Mouse (Mus musculus) limb, embryonic 11.5 days (tissue): Measurements from ENCODE around the gene Ddx31. TPM values are rescaled to one million over a fixed set of nuclear protein-coding genes. Genes with fewer than 3 reads are reported as not detected.
A peak's percentile ranks its signal among the peaks of the same experiment; 100 is the strongest.

Experiments used
- ATAC-seq: fragments of 200-750 bp; cut with Nextera tagmentation; 2 replicates; pipeline ENCODE4 v1.8.0; 2017; ENCODE audit warnings: low read depth; ENCODE audit not compliant: insufficient number of reproducible peaks, low FRiP score, low TSS enrichment
- DNase-seq: peaks from one replicate; pipeline ENCODE4 v3.0.0-alpha.2; 2015; ENCODE audit warnings: low spot score
- H3K27ac ChIP-seq: fragments of 300-500 bp; sonication (generic); replicated peaks from 2 replicates; pipeline ENCODE4 v1.5.1; 2014; ENCODE audit warnings: low read depth, mild to moderate bottlenecking, low read length
- H3K27me3 ChIP-seq: fragments of 300-500 bp; sonication (generic); 2 replicates; pipeline ENCODE4 v1.6.1; 2014; ENCODE audit warnings: mild to moderate bottlenecking, low read length, mixed read lengths; ENCODE audit not compliant: control insufficient read depth, insufficient read depth
- H3K36me3 ChIP-seq: fragments of 300-500 bp; sonication (generic); 2 replicates; pipeline ENCODE4 v1.6.1; 2014; ENCODE audit warnings: mild to moderate bottlenecking, low read length, moderate library complexity, mixed read lengths; ENCODE audit not compliant: control insufficient read depth, insufficient read depth
- H3K4me1 ChIP-seq: fragments of 300-500 bp; sonication (generic); 2 replicates; pipeline ENCODE4 v1.6.1; 2014; ENCODE audit warnings: low read length, mixed read lengths; ENCODE audit not compliant: control insufficient read depth, insufficient read depth
- H3K4me2 ChIP-seq: fragments of 300-500 bp; sonication (generic); 2 replicates; pipeline ENCODE4 v1.6.1; 2014; ENCODE audit warnings: low read depth, mild to moderate bottlenecking, moderate library complexity; ENCODE audit not compliant: severe bottlenecking
- H3K4me3 ChIP-seq: fragments of 300-500 bp; sonication (generic); 2 replicates; pipeline ENCODE4 v1.5.1; 2014; ENCODE audit warnings: low read depth, low read length
- H3K9ac ChIP-seq: fragments of 300-500 bp; sonication (generic); 2 replicates; pipeline ENCODE4 v1.6.1; 2014; ENCODE audit warnings: mild to moderate bottlenecking, low read length
- H3K9me3 ChIP-seq: fragments of 300-500 bp; sonication (generic); 2 replicates; pipeline ENCODE4 v1.6.1; 2016; ENCODE audit warnings: low read length; ENCODE audit not compliant: control insufficient read depth
- WGBS: fragments of 180-500 bp; shearing (Covaris S2); extraction: QIAGEN DNeasy Blood & Tissue Kit; methylation state at CpG from one replicate; pipeline ENCODE4 v1.1.7; 2014; 5-methylcytosine and 5-hydroxymethylcytosine counted together
- polyA plus RNA-seq: library from polyadenylated mRNA; unstranded; fragments of >200 nt; fragmentation: Nextera tagmentation; extraction: Ambion mirVana; gene quantifications from 2 replicates; pipeline ENCODE4 v1.2.1, GENCODE M21; 2014

The Ddx31 gene
- polyA plus RNA-seq, 1 experiment from 2014 or later = 20.4 TPM

GRCm38 (mm10) chr2:28904786-28905185 is 64.6 kb downstream of the Ddx31 start:
- no peak overlapping the region for H3K4me3 ChIP-seq
- no peaks in the 10 kb centered on the region for H3K9me3 ChIP-seq
- 93% methylated on average over 9 of the region's 9 CpGs for WGBS
- DNase-seq (no peak), ATAC-seq (no peak)
- peaks cover 31% of the 10 kb centered on the region for H3K27me3 ChIP-seq
- no peaks in the 10 kb centered on the region; the same call in 1 of the 2 replicates for H3K36me3 ChIP-seq
- no peak overlapping the region for H3K27ac ChIP-seq
- H3K4me1 ChIP-seq = peaks cover 8% of the 10 kb centered on the region
- no peak overlapping the region for H3K9ac ChIP-seq
- H3K4me2 ChIP-seq = no peak overlapping the region

DNA sequence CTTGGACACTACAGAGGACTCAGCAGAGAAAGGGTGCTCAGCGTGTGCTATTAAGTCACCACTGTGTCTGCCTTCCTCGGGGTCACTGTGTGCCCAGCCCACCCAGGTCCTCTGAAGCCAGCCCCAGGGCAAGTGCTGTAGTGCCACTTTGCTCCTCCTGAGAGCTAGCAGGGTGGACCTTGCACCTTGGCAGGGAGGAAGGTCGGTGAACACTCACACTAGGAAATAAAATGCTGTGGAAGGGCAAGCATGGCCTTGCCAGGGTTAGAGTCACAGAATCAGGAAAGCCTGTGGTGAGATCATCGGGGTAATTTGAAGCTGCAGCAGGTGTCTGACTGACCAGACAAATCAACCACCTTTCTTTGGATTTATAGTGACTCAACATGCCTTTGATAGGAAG is 65.4 kb downstream of the Ddx31 start:
- peaks cover 39% of the 10 kb centered on the region for H3K27me3 ChIP-seq
- 70% methylated on average over 4 of the region's 4 CpGs for WGBS
- no peaks in the 10 kb centered on the region; the same call in 1 of the 2 replicates for H3K36me3 ChIP-seq
- H3K9me3 ChIP-seq = no peaks in the 10 kb centered on the region
- H3K4me3 ChIP-seq = no peak overlapping the region
- peaks cover 8% of the 10 kb centered on the region for H3K4me1 ChIP-seq
- no peak overlapping the region for H3K9ac ChIP-seq
- ATAC-seq = no peak
- no peak overlapping the region for H3K4me2 ChIP-seq
- no peak overlapping the region for H3K27ac ChIP-seq
- DNase-seq = no peak

DNA sequence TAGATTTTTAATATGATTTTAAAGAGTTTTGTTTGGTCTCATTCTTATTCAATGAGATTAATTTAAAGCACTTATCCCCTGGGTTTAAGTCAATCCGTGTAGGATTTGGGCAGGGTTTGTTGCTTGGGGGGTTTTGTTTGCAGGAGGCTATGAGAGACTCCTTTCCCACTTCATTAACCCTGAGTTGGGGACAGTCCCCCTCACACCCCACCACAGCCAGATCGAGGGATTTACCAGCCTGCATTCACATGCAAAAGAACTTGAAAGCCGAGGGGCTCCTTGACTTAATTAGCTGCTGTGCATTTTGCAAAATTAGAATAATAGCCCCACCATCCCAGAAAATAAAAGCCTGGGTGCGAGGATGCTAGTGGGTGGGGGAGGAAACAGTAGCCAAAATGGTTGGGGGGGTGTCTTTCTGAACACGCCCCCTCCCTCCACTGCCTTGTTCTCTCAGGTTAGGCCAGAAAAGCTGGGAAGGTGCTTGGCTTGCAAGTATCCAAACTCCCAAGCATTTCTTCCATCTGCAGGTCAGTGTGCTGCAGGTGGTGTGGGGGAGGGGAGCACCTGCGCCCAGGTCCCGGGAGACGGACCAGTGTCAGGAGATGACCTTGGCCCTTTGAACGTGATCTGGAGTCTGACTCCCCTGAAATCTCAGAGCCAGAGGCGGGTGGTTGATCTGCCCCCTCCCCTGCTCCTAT is 67.6 kb downstream of the Ddx31 start:
- H3K9me3 ChIP-seq = no peaks in the 10 kb centered on the region
- H3K9ac ChIP-seq = no peak overlapping the region
- no peaks in the 10 kb centered on the region; the same call in 1 of the 2 replicates for H3K36me3 ChIP-seq
- peaks cover 59% of the 10 kb centered on the region for H3K27me3 ChIP-seq
- 2% methylated on average over 10 of the region's 10 CpGs for WGBS
- DNase-seq (peak; percentile 45), ATAC-seq (no peak)
- H3K4me2 ChIP-seq = peak overlapping the region; percentile 12; the same call in 1 of the 2 replicates
- no peak overlapping the region for H3K27ac ChIP-seq
- H3K4me1 ChIP-seq = peaks cover 8% of the 10 kb centered on the region
- no peak overlapping the region for H3K4me3 ChIP-seq

DNA sequence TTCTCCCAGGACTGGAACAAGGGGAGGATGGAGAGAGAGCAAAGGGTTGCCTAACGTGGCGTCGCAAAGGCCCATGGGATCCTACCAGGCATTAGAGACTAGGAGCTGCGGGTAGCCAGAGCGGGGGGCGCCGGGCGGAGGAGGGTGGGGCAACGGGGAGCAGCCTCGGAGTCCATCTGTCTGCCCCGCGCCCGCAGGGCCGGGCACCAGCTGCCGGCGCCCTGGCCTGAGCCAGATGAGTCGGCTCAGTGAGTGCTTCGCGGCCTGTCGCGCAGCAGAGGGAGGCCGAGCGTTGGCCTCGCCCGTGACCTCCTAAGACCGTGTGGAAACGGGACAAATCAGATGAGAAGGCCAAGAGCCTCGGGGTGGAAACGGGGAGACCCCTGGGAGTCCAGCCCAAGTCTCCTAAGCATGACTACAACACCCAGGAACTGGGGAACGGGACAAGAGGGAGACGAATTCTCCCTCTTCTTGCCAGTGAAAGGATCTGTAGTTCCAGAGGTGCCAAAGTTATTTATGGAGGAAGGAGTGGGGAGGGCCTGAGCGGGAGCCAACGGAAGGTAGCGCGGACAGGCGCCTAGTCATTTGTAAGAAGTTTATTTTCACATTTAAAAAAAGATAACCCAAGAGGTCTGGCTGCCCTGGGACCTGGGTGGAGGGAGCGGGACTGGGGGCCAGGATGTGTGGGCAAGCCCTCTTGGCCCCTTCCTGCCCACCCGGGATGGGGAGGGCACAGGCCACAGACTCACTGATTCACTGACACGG is 68.4 kb downstream of the Ddx31 start:
- Histone ChIP-seq H3K27ac (no peak overlapping the region), H3K4me1 (peaks cover 8% of the 10 kb centered on the region), H3K9me3 (no peaks in the 10 kb centered on the region), H3K4me2 (peak overlapping the region; percentile 12; the same call in 1 of the 2 replicates), H3K27me3 (peaks cover 67% of the 10 kb centered on the region), H3K9ac (no peak overlapping the region), H3K4me3 (no peak overlapping the region), H3K36me3 (no peaks in the 10 kb centered on the region; the same call in 1 of the 2 replicates)
- ATAC-seq (no peak), DNase-seq (peak; percentile 46)
- under 1% methylated on average over 39 of the region's 39 CpGs for WGBS

DNA sequence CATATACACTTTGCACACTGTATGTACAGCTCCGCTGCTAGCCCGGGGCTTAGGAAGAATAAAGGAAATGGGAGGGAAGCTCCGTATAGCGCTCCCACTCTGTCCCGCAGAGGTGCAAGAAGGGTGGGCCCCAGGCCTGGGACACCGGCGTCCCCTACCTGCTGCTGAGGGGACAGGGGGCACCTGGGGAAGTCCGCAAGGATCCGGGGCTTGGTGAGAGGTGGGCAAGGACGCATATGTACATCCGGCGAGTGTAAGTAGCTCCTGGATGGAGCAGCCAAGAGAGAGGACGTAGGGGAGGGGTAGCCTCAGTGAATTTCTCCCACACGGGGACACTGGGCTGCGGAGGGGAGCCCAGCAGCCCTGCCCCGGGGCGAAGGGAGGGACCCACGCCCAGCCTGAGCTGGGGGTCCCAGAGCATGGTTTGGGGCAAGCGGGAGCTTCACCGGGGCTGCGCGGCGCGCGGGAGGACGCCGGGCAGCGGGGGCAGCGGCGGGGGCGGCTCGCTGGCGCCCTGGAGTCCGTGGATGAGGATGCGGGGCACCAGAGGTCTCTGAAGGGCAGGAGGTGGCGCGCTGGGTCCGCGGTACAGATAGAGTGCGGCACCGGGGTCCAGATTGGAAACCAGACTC is 69.1 kb downstream of the Ddx31 start:
- Histone ChIP-seq H3K9me3 (no peaks in the 10 kb centered on the region), H3K4me3 (peak overlapping the region; percentile 10; the same call in 1 of the 2 replicates), H3K27me3 (peaks cover 74% of the 10 kb centered on the region), H3K4me1 (peaks cover 8% of the 10 kb centered on the region), H3K27ac (no peak overlapping the region), H3K36me3 (no peaks in the 10 kb centered on the region; the same call in 1 of the 2 replicates), H3K9ac (no peak overlapping the region), H3K4me2 (no peak overlapping the region)
- no peak for ATAC-seq
- peak; percentile 41 for DNase-seq
- WGBS = under 1% methylated on average over 41 of the region's 41 CpGs

- ATAC-seq = no peak
- Histone ChIP-seq H3K27me3 (peaks cover 81% of the 10 kb centered on the region), H3K4me2 (no peak overlapping the region), H3K4me1 (peaks cover 8% of the 10 kb centered on the region), H3K9me3 (no peaks in the 10 kb centered on the region), H3K27ac (no peak overlapping the region), H3K4me3 (no peak overlapping the region), H3K9ac (no peak overlapping the region), H3K36me3 (no peaks in the 10 kb centered on the region)
- 5% methylated on average over 25 of the region's 25 CpGs for WGBS
- peak; percentile 36 for DNase-seq
These were observed 69.9 kb downstream of the Ddx31 start for GRCm38 (mm10) chr2:28909818-28910710.

DNA sequence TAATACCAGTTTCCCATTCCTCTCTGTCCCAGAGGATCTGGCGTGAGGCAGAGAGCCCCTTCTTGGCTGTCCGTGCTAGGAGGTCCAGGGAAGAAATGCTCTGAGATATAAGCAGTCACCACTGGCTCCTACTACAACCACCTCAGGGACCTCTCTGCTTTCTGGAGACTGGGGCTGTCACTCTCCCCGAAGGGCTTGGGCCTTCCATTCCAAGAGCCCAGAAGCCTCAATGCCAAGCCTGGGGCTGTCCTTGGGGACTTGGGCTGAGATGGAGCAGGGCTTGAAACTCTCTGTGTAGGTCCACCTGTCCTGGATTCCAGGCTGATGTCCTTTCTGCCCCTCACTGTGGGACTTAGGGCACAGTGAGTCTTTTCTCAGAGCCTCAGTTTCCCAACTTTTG is 70.7 kb downstream of the Ddx31 start:
- Histone ChIP-seq H3K4me1 (peaks cover 8% of the 10 kb centered on the region), H3K9ac (no peak overlapping the region), H3K27ac (no peak overlapping the region), H3K36me3 (no peaks in the 10 kb centered on the region), H3K4me2 (no peak overlapping the region), H3K9me3 (no peaks in the 10 kb centered on the region), H3K27me3 (peaks cover 90% of the 10 kb centered on the region), H3K4me3 (no peak overlapping the region)
- DNase-seq = peak; percentile 34
- WGBS = 4% methylated on average over 3 of the region's 3 CpGs
- no peak for ATAC-seq
